19 mouse cellular contexts compared by ENCODE assay signal in genomic region chr9:62115826-62116225, GRCm38 (mm10).
"Had no signal": no experiment of that assay in that cellular context is flagged by ENCODE, and none has a peak within 500 bp of the region (broad histone marks: within the 10 kb centered on the region; RNA-seq: fewer than 3 reads in every experiment).

No protein-coding gene starts in this region.

- H3K4me2 ChIP-seq: limb, embryonic 12.5 days; liver, embryonic 13.5 days; lung, embryonic 15.5 days; midbrain, embryonic 11.5 days; midbrain, embryonic 15.5 days; neural tube, embryonic 13.5 days had no signal

- H3K9ac ChIP-seq: limb, embryonic 12.5 days; liver, embryonic 13.5 days; liver, postnatal 0 days; lung, embryonic 15.5 days; midbrain, embryonic 15.5 days; neural tube, embryonic 13.5 days had no signal

- H3K9me3 ChIP-seq: limb, embryonic 12.5 days; liver, embryonic 13.5 days; lung, embryonic 15.5 days; midbrain, embryonic 15.5 days; neural tube, embryonic 13.5 days had no signal

- H3K4me1 ChIP-seq: limb, embryonic 12.5 days; liver, embryonic 13.5 days; lung, embryonic 15.5 days had no signal

- DNase-seq: kidney, postnatal 36 days; layer of hippocampus, adult 9-11 months; liver; liver, embryonic 13.5 days; liver, postnatal 0 days; lung, postnatal 14 days; retina, postnatal 1 day; right cerebral cortex, postnatal 4 days; spleen, adult 18-20 months; thymus, adult 2 months; thymus, postnatal 4 days had no signal

- H3K4me3 ChIP-seq: limb, embryonic 12.5 days; liver, embryonic 13.5 days; lung, embryonic 15.5 days; megakaryocyte, embryonic 14.5 days; midbrain, embryonic 15.5 days; neural tube, embryonic 13.5 days had no signal

- ATAC-seq: liver, postnatal 0 days; midbrain, embryonic 15.5 days had no signal

- H3K36me3 ChIP-seq: limb, embryonic 12.5 days; liver, embryonic 13.5 days; lung, embryonic 15.5 days; midbrain, embryonic 15.5 days; neural tube, embryonic 13.5 days had no signal

- H3K27ac ChIP-seq: kidney, postnatal 0 days; limb, embryonic 12.5 days; liver, embryonic 13.5 days; lung, embryonic 15.5 days; macrophage; midbrain, embryonic 15.5 days; neural tube, embryonic 13.5 days had no signal

- H3K27me3 ChIP-seq: limb, embryonic 12.5 days; lung, embryonic 15.5 days; megakaryocyte, embryonic 14.5 days; midbrain, embryonic 15.5 days; neural tube, embryonic 13.5 days had no signal
